Mouse (Mus musculus): ENCODE results near the gene Rab3b.
"Not testable (repeated sequence)": the region's sequence is repeated elsewhere in the genome, so short reads cannot be mapped to it uniquely, and the experiment has no call there.

The Rab3b gene

DNA sequence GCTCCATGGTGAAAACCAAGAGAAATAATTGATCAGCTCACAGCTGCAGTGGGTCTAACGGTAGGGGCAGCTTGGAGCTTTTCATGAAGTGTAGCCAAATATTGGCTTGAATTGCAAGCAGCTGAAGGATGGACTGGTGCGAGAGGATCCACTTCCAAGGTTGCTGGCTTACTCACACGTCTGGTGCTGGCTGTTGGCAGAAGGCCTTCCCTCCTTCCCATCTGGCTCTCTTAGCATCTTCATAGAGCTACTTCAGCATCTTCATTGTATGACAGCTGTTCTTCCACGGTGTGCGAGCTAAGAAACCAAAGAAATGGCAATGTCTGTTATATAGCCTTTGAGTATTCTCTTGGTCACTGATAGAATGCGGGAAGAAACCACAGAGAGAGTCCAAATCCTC lies 12.0 kb downstream of the Rab3b start:
- no peak for DNase-seq (ENCODE audit: low spot score)

DNA sequence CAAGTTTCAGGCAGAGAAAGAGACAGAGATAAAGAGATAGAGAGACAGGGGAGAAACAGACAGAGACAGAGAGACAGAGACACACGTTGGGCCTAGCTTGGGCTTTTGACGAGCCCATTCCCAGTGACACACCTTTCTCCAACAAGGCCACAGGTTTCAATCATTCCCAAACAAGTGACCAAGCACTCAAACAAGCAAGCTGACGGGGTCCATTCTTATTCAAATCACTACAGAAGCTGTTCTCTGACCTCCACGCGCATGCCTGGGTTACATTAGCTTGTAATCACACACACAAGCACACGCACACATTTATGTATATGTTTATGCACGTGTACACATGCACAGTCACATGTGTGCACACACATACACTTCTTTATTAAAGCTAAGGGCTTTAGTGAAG lies 21.6 kb downstream of the Rab3b start:
- DNase-seq (ENCODE audit: low spot score): no peak

DNA sequence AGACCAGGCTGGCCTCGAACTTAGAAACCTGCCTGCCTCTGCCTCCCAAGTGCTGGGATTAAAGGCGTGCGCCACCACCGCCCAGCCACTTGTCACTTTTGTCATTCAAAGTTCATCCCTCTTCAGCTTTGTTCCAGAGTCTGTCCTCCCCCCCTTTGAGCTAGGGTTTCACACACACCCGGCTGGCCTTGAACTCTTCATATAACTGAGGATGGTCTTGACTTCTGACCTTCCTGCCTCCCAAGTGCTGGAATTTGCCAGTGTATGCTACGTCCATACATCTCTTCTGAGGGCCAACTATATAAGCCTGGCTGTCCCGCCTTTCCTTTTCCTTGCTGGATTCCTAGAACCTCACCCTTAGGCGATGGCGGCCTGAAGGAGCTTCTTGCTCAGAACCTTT lies 24.0 kb downstream of the Rab3b start:
- DNase-seq (ENCODE audit: low spot score): no peak

DNA sequence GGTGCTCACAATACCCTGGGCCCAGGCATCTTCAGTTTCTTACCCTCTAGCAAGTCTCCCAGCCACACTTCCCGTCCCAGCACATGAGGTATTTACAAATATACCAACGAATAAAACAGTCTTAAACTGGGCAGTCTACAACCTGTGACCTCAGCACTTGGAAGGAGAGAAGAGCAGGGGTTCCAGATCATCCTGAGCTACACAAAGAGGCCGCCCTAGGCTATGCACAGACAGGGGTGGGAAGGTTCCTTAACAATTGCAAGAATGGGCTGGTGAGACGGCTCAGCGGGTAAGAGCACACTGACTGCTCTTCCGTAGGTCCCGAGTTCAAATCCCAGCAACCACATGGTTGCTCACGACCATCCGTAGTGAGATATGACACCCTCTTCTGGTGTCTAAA lies 24.5 kb downstream of the Rab3b start:
- DNase-seq (ENCODE audit: low spot score): no peak

DNA sequence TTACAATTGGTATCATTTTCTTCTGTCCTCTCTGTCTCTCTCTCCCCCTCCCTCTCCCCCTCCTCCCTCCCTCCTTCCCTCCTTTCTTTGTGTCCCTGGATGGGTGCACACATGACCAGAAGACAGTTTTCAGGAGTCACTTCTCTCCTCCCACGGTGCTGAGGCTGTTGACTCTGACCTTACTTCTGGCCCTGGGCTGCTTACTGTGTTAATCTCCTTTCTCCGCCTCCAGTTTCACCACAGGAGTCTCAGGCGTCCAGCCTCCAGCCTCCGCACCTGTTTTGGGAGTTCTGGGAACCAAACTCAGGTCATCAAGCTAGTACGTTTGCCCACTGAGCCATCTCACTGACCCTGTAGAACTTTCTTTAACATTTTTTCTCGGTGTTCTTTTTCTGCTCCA lies 25.2 kb downstream of the Rab3b start:
- DNase-seq (ENCODE audit: low spot score): no peak

DNA sequence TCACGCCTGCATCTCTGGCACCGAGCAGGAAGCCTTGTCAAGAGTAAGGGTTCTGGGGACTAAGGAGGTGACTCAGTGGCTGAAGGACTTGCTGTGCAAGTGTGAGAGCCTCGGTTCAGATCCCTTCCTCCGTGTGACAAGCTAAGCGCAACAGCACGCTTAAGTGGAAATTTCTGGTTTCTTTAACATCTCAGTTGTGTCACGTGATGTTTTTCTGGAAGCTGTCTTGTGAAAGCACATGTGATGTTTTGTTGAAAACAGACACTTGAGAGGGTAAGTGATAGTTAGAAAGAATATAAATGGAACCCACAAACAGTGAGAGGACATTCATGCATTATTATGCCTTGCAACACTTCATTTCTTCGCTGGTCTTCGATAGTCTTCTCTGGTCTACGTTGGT lies 25.9 kb downstream of the Rab3b start:
- DNase-seq (ENCODE audit: low spot score): no peak

DNA sequence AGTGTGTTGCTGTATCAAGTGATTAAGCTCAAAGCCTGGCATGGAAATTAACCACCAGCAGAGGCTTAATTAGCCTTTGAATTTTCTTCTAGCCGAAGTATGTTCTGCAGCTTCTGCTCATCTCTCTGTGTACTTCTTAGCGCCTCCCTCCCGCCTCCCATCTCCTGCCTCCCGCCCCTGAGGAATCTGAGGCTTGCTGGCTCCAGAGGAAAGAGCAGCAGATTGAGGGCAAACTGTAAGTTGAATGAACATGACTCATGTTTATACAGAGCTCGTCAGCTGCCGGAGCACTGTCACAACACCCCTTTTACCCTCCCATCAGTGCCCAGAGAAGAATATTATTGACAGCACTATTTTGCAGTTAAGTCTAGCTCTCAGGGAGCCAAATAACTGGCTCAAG lies 27.0 kb downstream of the Rab3b start:
- no peak for DNase-seq (ENCODE audit: low spot score)

DNA sequence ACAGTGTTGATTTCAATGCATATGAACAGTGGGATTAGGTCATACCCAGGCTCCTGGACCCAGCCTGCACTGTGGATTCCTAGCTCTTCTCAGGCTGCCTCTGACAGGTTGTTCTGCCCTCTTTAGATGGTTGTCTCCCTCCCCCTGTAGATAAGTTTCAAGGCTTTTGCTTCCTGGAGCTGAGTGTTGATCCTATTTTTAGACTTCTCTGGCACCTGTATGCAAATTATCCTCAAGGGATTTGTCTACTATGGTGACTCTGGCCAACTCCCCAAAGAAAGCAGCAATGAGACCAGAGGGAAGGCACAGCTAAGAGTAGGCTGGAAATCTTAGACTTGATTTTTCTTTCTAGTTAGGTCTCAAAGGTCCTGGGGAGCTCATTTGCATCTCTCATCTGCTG lies 28.6 kb downstream of the Rab3b start:
- no peak for DNase-seq (ENCODE audit: low spot score)

DNA sequence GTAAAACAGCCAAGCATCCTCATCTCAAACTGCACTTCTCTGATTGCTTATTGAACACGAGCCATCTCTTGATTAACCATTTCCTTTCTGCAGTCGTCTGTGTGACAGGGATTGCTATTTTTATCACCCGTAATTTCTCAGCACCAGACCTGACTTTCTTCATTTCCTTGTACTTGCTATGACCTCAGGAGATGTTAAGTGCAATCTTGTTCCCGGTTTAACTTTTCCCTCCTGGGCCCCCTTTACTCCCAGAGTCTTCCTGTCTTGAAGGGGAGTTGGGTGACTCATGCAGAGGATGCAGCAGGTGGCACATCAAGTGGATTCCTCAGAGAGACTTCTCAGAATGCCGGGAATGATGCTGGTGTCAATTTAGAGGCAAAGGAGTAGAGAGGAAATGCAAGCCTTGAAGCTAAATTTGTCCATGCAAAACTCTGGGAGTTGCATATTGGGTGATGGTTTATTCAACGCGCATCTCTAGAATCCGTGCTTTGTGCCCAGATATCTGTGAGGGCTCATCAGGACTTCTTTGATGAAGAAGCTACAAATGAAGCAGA lies 31.1 kb downstream of the Rab3b start:
- DNase-seq (ENCODE audit: low spot score): no peak

DNA sequence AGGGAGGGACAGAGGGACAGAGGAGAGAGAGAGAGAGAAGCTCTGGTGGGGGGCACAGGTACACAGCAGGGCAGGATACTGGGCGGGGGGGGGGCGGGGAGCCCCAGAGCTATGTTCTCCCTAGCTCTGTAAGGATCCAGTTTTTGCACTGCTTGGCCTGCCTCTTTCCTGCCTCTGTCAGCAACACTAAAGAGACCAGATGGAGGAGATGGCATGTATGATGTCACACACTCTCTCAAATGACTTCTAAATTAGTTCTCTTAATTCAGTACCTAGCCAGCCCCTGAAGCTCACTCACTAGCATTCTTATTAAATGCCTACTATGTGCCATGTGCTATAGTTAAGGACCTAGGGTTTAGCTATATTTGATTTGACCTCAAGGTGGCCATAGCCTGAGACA lies 33.0 kb downstream of the Rab3b start:
- no peak for DNase-seq (ENCODE audit: low spot score)

DNA sequence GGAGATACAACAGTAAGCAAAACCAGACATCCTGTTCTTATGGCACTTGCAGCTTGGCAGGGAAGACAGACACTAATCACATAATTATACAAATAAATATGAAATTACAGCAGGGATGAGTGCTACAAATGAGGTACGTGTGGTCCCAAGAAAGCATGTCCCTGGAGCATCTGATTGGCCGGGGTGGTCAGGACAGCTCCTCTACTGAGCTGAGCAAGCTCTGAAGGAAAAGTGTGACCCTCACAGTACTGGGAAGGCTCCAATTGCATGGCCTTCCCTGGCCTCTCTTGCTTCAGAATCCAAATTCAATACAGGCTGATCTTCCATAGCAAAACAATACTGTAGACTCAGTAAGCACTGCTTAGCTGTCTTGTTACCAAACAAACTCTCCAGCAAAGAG lies 34.3 kb downstream of the Rab3b start:
- DNase-seq (ENCODE audit: low spot score): no peak

DNA sequence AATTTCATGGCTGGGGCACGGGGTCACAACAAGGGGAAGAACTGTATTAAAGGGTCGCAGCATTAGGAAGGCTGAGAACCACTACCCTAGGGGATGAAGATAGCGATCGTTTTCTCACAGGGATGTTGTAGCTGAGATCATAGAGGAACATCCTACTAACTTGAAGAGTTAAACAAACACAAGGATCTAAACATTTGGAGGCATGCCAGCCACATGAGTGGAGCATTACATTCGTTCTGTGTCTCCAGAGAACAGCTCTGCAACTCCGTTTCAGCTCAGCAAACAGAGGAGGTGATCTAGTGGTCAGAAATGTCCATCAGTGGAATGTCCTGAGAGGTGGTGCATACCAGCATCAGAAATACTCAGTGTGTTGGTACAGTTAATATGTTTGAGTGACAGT lies 35.5 kb downstream of the Rab3b start:
- no peak for DNase-seq (ENCODE audit: low spot score)

DNA sequence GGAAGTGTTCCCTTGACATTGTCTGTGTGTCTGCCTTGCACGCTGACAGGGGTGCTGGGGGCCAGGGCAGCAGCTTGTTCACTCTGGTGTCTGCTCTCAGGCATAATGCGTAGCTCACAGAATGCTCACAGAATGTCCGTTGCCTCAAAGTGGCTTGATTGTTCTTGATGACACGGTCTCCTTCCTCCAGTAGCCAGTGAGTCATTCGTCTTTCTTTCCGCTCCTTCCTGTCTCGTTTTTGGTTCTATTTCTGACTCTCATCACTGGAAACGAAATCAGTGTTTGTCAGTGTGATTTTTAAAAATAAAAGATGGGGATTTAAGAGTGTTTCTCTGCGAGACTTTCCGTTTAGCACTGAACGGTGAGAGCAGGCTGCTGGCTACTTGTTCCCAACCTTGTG lies 36.2 kb downstream of the Rab3b start:
- no peak for DNase-seq (ENCODE audit: low spot score)

DNA sequence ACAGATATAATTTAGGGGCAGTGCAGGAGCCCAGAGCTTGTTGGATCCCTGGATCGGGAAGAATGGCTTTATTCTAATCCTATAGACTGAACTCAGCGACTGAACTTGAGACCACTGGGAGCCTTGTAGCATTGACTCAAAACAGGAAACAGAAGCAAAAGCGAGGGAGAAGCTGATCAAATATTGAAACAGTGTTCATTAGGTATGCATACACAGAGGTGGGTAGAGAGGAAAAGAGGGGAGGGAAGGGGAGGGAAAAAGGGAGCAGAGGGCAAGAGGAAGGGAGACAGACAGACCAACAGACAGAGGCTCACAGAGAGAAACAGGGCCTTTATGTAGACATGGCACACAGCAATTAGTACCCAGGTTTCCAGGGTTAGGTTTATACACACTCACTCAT lies 38.8 kb downstream of the Rab3b start:
- DNase-seq (ENCODE audit: low spot score): no peak

DNA sequence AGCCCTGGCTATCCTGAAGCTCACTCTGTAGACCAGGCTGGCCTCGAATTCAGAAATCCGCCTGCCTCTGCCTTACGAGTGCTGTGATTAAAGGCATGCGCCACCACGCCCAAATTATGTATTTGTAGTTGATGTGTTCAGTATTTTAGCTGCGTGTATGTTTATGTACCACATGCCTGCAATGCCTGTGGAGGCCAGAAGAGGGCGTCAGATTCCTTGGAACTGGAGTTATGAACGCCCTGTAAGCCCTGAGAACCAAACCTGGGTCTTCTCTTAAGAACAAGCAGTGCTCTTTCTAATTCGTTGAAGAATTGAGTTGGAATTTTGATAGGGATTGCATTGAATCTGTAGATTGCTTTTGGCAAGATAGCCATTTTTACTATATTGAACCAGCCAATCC lies 49.1 kb downstream of the Rab3b start:
- DNase-seq (ENCODE audit: low spot score): not testable (repeated sequence)

DNA sequence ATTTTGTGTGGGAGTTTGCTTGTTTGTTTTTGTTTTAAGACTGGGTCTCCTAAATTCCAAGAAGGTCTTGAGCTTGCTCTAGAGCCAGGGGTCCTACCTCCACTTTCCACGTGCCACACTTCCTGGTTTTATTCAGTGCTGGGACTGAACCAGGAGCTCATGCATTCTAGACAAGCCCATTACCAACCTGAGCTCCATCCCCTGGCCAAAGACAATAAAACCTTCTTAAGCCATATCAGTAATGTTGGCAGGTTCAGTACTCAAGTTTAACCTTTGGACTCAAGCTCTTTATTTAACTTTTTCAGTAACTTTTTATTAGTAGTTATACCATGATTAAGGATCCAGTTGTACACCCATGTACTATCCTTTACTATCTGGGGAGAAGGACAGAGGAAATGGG lies 54.3 kb downstream of the Rab3b start:
- DNase-seq (ENCODE audit: low spot score): no peak

DNA sequence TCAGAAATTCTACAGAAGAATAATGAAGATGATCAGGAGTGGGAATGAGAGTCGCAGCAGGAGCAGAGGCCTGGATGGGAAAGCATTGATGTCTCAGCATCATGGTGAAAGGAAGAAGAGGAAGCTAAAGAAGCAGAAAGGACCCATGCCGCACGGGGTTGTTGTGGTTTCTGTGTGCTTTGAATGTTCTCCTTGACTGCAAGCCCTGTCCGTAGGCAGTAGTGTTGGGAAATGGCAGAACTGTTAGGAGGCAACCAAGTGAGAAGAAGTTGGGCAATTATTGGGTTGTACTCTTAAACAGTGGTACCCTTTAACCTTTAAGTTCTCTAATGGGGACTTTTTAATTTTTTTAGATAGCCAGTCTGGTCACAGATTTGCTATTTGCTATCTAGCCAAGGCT lies 56.0 kb downstream of the Rab3b start:
- no peak for DNase-seq (ENCODE audit: low spot score)

DNA sequence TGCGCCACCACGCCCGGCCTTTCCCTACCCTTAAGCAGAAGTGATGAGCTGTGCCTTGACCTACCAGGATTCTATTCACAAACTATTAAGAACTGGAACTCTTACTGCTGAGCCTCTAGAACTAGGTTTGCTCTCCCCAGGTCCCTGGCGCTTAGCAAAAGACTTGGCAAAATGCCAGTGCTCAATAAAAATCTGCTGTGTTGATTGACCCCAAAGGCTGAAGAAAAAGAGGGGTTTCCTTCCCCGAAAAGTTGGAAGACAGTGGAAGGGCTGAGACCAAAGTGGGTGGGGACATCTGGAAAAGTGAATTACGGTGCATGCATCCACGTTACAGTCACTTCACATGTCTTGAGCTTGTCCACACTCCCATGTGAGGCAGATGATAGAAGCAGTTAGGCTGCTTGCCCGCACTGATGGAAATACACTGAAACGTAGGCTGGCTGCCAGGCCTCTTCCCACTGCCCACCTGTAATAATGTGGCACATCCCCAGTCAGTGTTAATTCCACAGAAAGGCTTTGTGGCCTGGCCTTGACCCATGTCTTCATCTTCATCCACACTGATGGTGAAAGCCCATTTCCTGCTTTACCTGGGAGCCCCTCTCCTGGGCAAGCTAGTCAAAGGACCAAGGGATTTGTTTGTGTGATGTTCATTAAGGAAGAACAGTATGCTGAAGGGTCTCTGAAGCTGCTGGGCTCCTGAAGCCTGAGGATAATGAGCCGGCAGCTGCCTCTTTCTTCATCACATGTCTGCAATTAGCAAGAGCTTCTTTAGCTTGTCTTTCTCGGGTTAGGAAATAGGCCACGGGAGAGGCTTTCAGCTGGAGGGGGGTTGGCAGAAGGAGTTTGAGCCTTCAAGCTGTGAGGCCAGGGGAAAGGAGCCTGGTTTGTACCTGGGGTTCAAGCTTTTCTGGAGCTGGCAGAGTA lies 59.2 kb downstream of the Rab3b start:
- DNase-seq (ENCODE audit: low spot score): no peak

DNA sequence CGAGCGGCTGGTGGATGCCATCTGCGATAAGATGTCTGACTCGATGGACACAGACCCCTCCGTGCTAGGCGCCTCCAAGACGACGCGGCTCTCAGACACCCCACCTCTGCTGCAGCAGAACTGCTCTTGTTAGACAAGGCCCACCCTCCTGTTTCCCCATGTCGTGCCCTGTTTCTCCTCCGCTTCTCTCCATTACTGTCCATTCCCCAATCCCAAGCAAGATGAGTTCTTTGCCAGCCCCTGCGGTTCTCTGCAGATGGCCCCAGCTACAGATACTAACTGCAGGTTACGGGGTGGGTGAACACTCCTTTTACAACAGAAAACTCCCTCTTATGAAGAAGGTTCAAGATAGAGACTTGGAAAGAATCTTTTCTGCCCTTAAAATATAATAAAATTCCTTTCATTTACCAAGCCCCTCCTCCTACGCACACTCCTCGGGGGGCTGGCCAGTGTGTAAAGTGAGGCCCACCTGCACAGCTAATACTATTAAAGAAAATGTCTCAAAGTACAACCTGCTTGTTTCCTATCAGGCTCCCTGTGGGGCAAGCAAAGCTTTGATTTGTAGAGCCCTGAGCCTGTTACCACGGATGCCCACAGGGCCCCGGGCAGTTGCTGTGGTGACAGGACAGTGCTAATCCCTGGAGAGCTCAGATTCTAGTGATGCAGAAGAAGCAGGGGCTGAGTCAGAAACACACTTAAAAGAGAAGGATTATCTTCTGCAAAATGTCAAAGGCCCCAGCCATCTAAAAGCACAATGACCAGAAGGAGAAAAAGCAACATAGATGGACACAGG lies 62.0 kb downstream of the Rab3b start:
- DNase-seq (ENCODE audit: low spot score): no peak

DNA sequence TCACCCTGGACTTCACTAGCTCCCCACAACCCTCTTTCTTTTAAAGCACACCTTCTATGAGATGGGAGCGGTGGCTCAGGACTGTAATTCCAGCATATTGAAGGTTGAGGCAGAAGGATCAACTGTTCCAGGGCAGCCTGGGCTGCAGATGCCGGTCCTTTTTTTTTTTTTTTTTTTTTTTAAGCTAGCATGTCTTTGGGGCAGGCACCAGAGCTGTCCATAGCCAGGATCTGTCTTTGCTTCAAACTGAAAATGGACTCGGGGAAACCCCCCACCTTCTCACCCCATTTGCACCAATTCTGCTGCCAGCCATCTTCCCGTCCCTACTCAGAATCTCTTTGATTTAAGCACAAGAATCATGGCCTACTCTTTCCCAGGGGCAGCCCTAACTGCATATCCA lies 63.3 kb downstream of the Rab3b start:
- no peak for DNase-seq (ENCODE audit: low spot score)

DNA sequence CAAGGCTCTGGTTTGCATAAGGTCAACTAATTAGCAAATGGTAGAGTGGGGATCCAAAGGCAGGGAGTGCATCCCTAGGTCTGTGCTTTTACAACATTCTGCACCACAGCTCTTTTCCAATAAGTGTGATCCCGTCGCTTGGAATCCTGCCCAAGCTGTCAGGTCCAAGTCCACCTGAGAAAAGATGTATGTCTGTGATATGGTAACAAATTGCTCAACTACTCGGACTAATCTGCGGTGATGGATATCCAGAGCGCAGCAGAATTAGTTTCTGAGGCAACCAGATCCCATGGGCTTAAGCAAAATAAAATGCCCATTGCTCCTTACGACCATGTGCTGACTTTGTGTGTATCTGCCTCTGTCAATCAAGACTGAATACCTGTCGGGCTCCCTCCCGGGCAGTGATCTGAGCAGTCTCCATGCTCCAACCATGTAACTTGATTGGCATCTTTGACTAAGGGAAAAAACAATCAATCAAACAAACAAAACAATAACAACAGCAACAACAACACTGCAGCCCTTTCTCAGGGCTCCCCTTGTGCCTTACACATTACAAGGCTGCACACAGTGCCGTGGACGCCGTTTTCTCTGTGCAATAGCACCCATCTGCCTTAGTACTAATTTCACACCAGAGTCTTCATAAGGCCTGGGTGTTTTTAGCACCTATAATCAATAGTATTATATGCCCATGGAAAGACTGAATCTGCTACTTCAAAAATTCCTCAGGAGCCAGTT lies 64.3 kb downstream of the Rab3b start:
- DNase-seq (ENCODE audit: low spot score): no peak

DNA sequence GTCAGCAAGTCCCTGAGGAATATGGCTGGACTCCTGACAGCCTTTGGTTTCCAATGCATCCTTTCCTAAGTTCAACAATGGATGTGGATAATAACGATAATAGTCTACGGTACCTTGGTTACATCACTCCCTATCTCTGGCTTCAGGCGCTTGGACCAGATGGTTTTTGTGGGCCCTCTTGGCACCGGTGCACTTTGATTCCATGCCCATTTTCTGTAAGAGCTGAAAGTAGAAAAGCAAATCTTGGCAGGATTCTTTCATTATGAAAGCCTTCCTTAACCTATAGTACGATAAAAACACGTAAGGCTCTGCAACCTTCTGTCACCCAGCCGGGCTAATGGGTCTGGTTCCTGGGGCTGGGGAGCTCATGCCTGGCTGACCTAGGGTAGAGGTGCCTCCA lies 70.3 kb downstream of the Rab3b start:
- DNase-seq (ENCODE audit: low spot score): no peak

DNA sequence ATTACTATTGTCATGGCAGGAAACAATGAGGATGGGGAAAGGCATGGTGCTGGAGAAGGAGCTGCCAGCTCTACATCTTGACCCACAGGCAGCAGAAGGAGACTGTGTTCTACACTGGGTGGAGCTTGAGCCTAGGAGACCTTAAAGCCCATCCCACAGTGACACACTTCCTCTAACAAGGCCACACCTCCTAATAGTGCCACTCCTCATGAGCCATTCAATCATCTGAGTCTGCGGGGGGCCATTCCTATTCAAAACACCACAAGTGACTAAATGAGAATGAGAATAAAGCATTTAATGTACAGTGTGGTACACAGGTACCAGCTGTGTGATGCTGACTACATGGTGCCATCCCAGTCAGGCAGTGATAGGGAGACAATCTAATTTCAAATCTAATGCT lies 71.3 kb downstream of the Rab3b start:
- no peak for DNase-seq (ENCODE audit: low spot score)

Data from T-cell, adult 2 months (primary cell).